Mouse (Mus musculus) bone marrow macrophage, adult 2 months (primary cell): ENCODE measurements around the gene Anapc2.

Source experiments
- CTCF ChIP-seq: IDR thresholded peaks from 2 replicates; pipeline ENCODE4 v1.5.1; 2012; ENCODE audit warnings: low read depth, mild to moderate bottlenecking, low read length, moderate library complexity
- POLR2A ChIP-seq: IDR thresholded peaks from 2 replicates; pipeline ENCODE4 v1.6.1; 2012; ENCODE audit warnings: mild to moderate bottlenecking, low read depth, low read length, borderline replicate concordance

DNA sequence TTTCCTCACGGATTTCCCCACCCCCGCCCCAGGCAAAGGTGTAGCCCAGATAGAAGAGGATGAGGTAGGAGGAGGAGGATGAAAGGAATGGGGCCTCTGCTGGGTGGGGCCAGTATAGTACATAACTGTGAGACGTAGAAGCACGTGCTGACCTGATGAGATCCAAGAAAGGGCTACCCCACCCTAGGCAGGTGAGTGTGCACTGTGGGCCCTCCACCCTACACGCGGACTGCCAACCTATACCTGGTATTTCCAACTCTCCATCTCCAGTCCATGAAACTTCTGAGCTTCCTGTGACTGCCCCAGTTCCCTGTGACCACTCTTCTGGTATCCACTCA, 30.9 kb upstream of the Anapc2 start:
- TF ChIP-seq CTCF (no peak), POLR2A (no peak)
